Mouse (Mus musculus): ENCODE measurements around the gene Olfr875.

GRCm38 (mm10) chr9:37761728-37762127 lies 9.9 kb upstream of the Olfr875 start:
- TF ChIP-seq CTCF (IDR thresholded peaks at IDR 0.05; ENCODE audit: borderline replicate concordance, insufficient read depth, low read length) (no peak), POLR2A (IDR thresholded peaks at IDR 0.05; ENCODE audit: low read depth, low read length) (no peak)

Measured in embryonic fibroblast, embryonic 13.5 days (primary cell).